Mouse (Mus musculus): ENCODE measurements at regions not wholly inside any gene's neighbourhood (a gene's known extent, or its start where the extent isn't known, plus 50 kb on each side); places are given as distances from the start of the nearest gene placed in this dataset.

DNA sequence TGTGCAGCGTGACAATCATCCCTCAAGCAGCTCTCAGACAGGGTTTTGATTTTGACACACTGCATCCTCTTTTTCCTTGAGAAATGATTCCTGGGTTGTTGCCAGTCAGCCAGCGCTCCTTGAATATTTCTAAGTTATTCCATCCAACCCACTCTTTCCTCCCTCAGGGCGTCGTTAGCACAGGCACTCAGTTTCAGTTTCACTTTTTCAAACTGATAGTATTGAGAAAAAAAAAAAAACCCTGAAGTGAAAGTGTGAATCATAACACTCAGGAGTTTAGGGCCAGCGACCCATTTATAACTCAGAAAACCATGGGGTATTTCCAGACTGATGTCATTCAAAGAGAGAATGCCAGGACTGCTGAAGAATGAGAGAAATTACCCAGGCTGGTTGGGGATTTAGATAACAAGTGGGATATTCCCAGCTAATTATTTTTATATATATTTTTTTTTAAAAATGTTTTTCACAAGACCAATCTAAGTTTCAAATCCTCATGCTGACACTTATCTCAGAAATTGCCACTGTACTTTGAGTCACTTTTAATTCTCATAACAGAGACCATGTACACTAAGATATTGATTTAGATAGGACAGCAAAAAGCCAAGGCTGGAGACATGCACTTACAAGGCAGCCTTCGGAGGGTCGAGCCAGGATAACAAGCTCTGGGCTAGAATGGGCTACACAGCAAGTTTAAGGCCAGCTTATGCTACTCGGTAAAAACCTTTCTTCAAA, 106.5 kb downstream of the A730009L09Rik start:
- TF ChIP-seq CTCF (IDR thresholded peaks at IDR 0.05; ENCODE audit: borderline replicate concordance, insufficient read depth, low read length) = no peak
- no peak for TF ChIP-seq POLR2A (IDR thresholded peaks at IDR 0.05; ENCODE audit: low read depth, low read length)
